Mouse (Mus musculus) midbrain, embryonic 11.5 days (tissue): ENCODE results near the gene Lrp5. TPM values are rescaled to one million over a fixed set of nuclear protein-coding genes. Genes with fewer than 3 reads are reported as not detected.
"Not testable (repeated sequence)": the region's sequence is repeated elsewhere in the genome, so short reads cannot be mapped to it uniquely, and the experiment has no call there.

Experiments used
- ATAC-seq: fragments of 200-750 bp; cut with Nextera tagmentation; 2 replicates; pipeline ENCODE4 v1.8.0; 2017; ENCODE audit warnings: moderate TSS enrichment, moderate library complexity; ENCODE audit not compliant: low FRiP score
- DNase-seq: peaks from one replicate; pipeline ENCODE4 v3.0.0; 2015; ENCODE audit warnings: low spot score; ENCODE audit errors: missing footprints
- H3K27ac ChIP-seq: fragments of 300-500 bp; sonication (generic); 2 replicates; pipeline ENCODE4 v1.5.1; 2014; ENCODE audit warnings: low read depth, low read length
- H3K27me3 ChIP-seq: fragments of 300-500 bp; sonication (generic); 2 replicates; pipeline ENCODE4 v1.6.1; 2014; ENCODE audit warnings: mild to moderate bottlenecking, low read length, moderate library complexity, mixed read lengths; ENCODE audit not compliant: control insufficient read depth, insufficient read depth
- H3K36me3 ChIP-seq: fragments of 300-500 bp; sonication (generic); 2 replicates; pipeline ENCODE4 v1.6.1; 2014; ENCODE audit warnings: mild to moderate bottlenecking, low read length, moderate library complexity, mixed read lengths; ENCODE audit not compliant: control insufficient read depth, insufficient read depth
- H3K4me1 ChIP-seq: fragments of 300-500 bp; sonication (generic); 2 replicates; pipeline ENCODE4 v1.6.1; 2014; ENCODE audit warnings: low read length; ENCODE audit not compliant: control insufficient read depth, insufficient read depth
- H3K4me2 ChIP-seq: fragments of 300-500 bp; sonication (generic); 2 replicates; pipeline ENCODE4 v1.6.1; 2014; ENCODE audit warnings: mild to moderate bottlenecking, moderate library complexity
- H3K4me3 ChIP-seq: fragments of 300-500 bp; sonication (generic); 2 replicates; pipeline ENCODE4 v1.5.1; 2014; ENCODE audit warnings: low read depth, low read length
- H3K9ac ChIP-seq: fragments of 300-500 bp; sonication (generic); 2 replicates; pipeline ENCODE4 v1.6.1; 2014; ENCODE audit warnings: low read length
- H3K9me3 ChIP-seq: fragments of 300-500 bp; sonication (generic); 2 replicates; pipeline ENCODE4 v1.6.1; 2016; ENCODE audit warnings: low read length; ENCODE audit not compliant: control insufficient read depth
- WGBS: fragments of 180-500 bp; shearing (Covaris S2); extraction: QIAGEN DNeasy Blood & Tissue Kit; methylation state at CpG from one replicate; pipeline ENCODE4 v1.1.7; 2014; 5-methylcytosine and 5-hydroxymethylcytosine counted together
- polyA plus RNA-seq: library from polyadenylated mRNA; unstranded; fragments of >200 nt; fragmentation: Nextera tagmentation; extraction: Ambion mirVana; gene quantifications from 2 replicates; pipeline ENCODE4 v1.2.1, GENCODE M21; 2014

Gene Lrp5
- polyA plus RNA-seq, 1 experiment from 2014 or later: 2.8 TPM

DNA sequence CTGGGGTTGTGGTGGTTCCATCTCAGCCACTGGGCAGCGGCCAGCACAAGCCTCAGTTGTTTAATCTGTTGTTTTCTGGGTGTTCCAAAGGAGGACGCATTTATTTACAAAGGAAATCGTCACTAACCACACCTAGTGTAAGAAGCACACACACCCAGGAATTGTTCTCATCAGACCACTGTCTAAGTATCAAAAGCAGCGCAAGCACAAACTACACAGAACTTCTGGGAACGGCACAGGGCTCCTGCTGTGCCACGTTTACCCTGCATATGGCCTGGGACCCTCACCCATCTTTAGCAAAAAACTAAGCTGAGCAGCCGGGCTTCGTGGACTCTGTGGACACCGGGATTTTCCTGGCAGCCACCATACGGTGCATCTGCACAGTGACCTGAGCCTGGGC is 17.8 kb downstream of the Lrp5 start:
- no peak overlapping the region for H3K27ac ChIP-seq
- H3K4me1 ChIP-seq: no peaks in the 10 kb centered on the region
- H3K4me3 ChIP-seq: no peak overlapping the region
- H3K9me3 ChIP-seq: peaks cover 2% of the 10 kb centered on the region; the same call in 1 of the 2 replicates
- no peaks in the 10 kb centered on the region for H3K27me3 ChIP-seq
- H3K36me3 ChIP-seq: 0 out of 2 replicates have a peak, but pooled peaks cover 2% of the 10 kb centered on the region
- WGBS: 87% methylated on average over 10 of the region's 10 CpGs
- DNase-seq: no peak
- H3K4me2 ChIP-seq: no peak overlapping the region
- no peak overlapping the region for H3K9ac ChIP-seq
- ATAC-seq: no peak

DNA sequence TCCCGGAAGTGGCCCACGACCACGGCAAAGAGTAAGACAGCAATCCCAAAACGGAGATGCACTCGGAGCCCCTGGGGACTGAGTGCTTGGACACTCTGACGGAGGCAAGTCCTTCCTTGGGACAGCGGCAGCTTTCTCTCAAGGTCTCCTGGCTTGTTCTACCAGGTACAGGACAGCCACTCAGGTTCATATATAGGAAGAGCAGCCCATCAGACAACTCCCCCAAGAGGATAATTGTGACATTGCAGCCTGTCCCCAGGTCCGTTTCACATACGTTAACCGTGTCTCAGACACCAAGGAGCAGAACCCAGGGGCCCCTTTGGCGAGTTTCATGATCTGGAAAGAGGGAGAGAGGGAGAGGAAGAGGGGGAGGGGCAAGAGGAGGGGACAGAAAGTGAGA is 18.4 kb downstream of the Lrp5 start:
- peaks cover 2% of the 10 kb centered on the region; the same call in 1 of the 2 replicates for H3K9me3 ChIP-seq
- no peak overlapping the region for H3K4me2 ChIP-seq
- no peak overlapping the region for H3K9ac ChIP-seq
- no peak for DNase-seq
- H3K4me1 ChIP-seq: no peaks in the 10 kb centered on the region
- no peak overlapping the region for H3K27ac ChIP-seq
- no peak for ATAC-seq
- 0 out of 2 replicates have a peak, but pooled peaks cover 2% of the 10 kb centered on the region for H3K36me3 ChIP-seq
- WGBS: 81% methylated on average over 11 of the region's 11 CpGs
- H3K4me3 ChIP-seq: no peak overlapping the region
- no peaks in the 10 kb centered on the region for H3K27me3 ChIP-seq

DNA sequence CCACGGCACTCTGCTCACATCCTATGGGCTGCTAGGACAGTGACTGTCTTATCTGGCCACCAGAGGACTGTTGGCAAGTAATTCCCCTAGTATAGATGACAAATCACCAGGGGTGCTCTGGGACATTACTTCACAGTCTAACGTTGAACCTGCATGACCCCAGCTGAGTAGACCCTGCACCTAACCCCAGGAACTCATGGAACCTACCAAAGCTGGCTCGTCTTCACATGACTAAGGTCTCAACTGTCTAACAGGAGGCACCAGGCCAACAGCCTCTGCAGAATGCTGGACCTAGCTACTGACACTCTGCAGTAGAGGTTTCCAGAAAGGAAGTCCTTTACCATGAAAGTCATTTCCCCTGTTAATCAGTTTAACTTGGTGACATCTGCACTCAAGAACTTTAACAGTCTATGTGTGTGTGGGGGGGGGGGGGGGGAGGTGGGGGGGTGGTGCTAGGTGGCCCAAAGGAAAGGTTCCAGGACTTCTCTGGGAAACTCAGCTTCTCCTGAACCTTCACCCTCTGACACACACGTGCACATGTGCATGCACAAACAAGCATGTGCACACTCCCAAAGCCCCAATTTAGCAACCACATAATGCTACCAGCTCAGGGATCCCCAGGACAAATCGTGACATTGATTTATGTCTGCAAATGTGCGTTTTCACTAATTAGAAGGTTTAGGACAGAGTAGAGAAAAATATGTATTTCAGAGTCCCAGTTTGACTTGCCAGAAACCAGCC is 19.0 kb downstream of the Lrp5 start:
- no peak overlapping the region for H3K4me3 ChIP-seq
- H3K36me3 ChIP-seq: no peaks in the 10 kb centered on the region
- H3K4me1 ChIP-seq: no peaks in the 10 kb centered on the region
- no peak overlapping the region for H3K4me2 ChIP-seq
- no peaks in the 10 kb centered on the region for H3K9me3 ChIP-seq
- H3K27me3 ChIP-seq: no peaks in the 10 kb centered on the region
- ATAC-seq: no peak
- H3K9ac ChIP-seq: no peak overlapping the region
- WGBS: 87% methylated on average over 6 of the region's 6 CpGs
- H3K27ac ChIP-seq: no peak overlapping the region
- DNase-seq: peak; percentile 69

DNA sequence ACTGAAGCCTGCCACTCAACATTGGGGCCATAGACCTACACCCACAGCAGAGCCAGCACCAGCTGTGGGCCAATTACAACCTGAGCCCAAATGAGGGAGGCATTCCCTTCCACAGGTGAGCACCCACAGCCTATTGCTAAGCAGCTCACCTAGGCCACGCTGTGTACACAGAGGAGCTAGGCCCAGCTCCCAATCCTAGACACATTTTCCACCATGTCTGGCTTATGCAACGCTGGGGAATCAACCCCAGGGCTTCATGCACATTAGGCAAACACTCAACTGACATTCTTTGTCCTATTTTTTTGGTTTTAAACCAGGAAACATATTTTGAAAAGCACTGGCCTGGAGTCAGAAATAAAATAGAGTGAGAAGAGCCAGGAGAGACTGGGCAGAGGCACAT is 19.7 kb downstream of the Lrp5 start:
- 87% methylated on average over 2 of the region's 2 CpGs for WGBS
- H3K36me3 ChIP-seq: no peaks in the 10 kb centered on the region

DNA sequence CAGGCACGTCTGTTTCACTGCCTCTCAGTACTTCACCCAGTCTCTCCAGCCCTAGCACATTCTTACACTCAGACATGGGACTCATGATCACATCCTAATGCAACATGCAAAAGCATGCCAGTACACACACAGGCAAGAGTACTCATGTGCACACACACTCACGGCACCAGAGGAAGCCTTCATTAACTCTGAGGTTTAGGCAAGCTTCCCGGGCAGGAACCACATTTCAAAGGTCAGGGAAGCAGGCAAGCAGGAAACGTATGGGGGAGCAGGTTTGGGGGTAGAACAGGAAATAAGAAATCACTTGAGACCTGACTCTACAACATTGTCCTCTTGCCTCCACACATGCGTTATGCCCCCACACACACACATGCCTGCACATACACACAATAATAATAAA is 20.9 kb downstream of the Lrp5 start:
- Histone ChIP-seq H3K4me2 (no peak overlapping the region), H3K9me3 (no peaks in the 10 kb centered on the region), H3K27me3 (no peaks in the 10 kb centered on the region), H3K4me1 (no peaks in the 10 kb centered on the region), H3K27ac (no peak overlapping the region), H3K4me3 (no peak overlapping the region), H3K9ac (no peak overlapping the region), H3K36me3 (no peaks in the 10 kb centered on the region)
- peak; percentile 44 for DNase-seq
- no peak for ATAC-seq
- WGBS: 68% methylated on average over 5 of the region's 5 CpGs

More for the DNA sequence above, 19.7 kb downstream of the Lrp5 start:
- Histone ChIP-seq H3K4me3 (no peak overlapping the region), H3K27me3 (no peaks in the 10 kb centered on the region), H3K27ac (no peak overlapping the region), H3K4me1 (no peaks in the 10 kb centered on the region), H3K9me3 (no peaks in the 10 kb centered on the region), H3K9ac (no peak overlapping the region), H3K4me2 (no peak overlapping the region)
- peak; percentile 41 for DNase-seq
- ATAC-seq: no peak

DNA sequence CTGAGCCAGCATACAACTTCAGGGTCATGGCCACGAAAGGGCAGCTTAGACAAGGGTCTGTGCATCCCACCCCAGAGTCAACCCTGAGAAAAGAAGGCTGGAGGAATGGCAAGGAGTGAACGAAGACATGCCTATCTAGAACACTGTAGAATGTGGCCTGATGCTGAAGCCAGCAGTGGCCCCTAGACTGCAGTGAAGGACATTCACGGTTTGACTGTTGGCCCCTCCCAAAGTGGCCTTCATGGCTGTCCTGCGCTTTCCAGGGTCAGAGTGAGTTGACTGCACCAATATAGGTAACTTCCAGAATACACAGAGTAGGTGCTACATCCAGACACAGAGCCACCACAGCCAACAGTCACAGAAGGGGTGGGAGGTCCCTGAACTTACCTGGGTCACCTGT is 28.4 kb downstream of the Lrp5 start:
- Histone ChIP-seq H3K4me1 (no peaks in the 10 kb centered on the region), H3K9me3 (no peaks in the 10 kb centered on the region; the same call in 1 of the 2 replicates), H3K4me3 (no peak overlapping the region), H3K27me3 (no peaks in the 10 kb centered on the region), H3K9ac (no peak overlapping the region), H3K4me2 (no peak overlapping the region), H3K27ac (no peak overlapping the region), H3K36me3 (peaks cover 13% of the 10 kb centered on the region; the same call in 1 of the 2 replicates)
- DNase-seq: peak; percentile 37
- no peak for ATAC-seq
- 99% methylated on average over 4 of the region's 4 CpGs for WGBS

DNA sequence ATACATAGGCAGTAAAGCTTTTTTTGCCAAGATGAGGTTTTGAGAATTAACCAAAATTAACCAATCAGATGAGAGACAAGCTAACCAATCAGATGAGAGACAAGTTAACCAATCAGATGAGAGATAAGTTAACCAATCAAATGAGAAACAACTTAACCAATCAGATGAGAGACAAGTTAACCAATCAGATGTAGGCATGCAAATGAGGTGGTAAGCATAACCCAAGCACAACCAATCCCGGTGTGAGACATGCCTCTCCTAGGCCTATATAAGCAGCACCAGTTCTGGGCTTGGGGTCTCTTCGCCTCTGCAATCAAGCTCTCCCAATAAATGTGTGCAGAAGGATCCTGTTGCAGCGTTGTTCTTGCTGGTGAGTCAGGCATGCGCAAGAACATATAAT is 29.3 kb downstream of the Lrp5 start:
- WGBS: 92% methylated on average over 4 of the region's 4 CpGs
- H3K9ac ChIP-seq, H3K27ac ChIP-seq, H3K9me3 ChIP-seq, H3K4me3 ChIP-seq, ATAC-seq, H3K4me1 ChIP-seq, H3K4me2 ChIP-seq, H3K27me3 ChIP-seq: not testable (repeated sequence)
- peaks cover 13% of the 10 kb centered on the region; the same call in 1 of the 2 replicates for H3K36me3 ChIP-seq
- DNase-seq: peak; percentile 17

DNA sequence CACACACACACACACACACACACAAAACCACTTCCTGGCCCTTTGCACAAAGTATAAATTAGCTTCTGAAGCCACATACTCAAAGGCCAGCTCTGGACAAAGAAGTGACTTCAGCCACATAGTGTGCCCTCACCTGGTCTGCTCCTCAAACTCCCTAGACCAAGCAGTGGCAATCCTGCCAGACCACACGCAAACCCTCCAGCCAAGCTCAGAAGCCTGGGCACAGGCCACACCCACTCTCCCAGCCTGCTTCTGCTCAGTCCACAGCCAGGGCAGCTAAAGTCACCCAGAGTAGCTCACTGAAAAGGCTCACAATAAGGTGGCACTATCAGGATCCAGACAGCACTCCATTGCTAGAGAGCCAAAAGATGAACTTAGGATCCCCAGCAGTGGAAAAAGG is 30.2 kb downstream of the Lrp5 start:
- WGBS: 88% methylated on average over 1 of the region's 1 CpGs
- Histone ChIP-seq H3K9me3 (no peaks in the 10 kb centered on the region; the same call in 1 of the 2 replicates), H3K36me3 (peaks cover 20% of the 10 kb centered on the region; the same call in 1 of the 2 replicates), H3K27me3 (no peaks in the 10 kb centered on the region), H3K4me3 (no peak overlapping the region), H3K9ac (no peak overlapping the region), H3K4me2 (no peak overlapping the region), H3K4me1 (no peaks in the 10 kb centered on the region), H3K27ac (no peak overlapping the region)
- ATAC-seq (no peak), DNase-seq (no peak)

DNA sequence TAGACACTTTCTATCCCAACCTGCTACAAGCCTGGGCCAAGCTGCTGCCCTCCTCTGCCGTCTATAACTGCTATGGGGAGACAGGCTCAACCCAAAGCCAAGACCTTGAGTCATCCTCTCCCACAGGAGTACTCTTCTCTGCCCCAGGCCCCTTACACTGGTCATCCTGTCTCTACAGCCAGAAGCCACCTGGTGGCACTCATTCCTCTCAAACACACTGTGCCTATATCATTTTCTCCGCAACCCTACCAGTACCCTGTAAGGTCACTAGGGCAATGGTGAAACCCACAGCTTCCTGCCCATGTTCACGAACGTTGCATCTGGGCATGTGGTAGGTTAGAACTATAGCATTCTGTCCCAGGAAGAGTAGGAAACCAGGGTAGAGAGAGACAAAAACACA is 31.4 kb downstream of the Lrp5 start:
- no peak overlapping the region for H3K4me3 ChIP-seq
- H3K36me3 ChIP-seq: peaks cover 20% of the 10 kb centered on the region; the same call in 1 of the 2 replicates
- DNase-seq: no peak
- H3K9ac ChIP-seq: no peak overlapping the region
- no peak overlapping the region for H3K4me2 ChIP-seq
- H3K9me3 ChIP-seq: no peaks in the 10 kb centered on the region; the same call in 1 of the 2 replicates
- no peak for ATAC-seq
- no peak overlapping the region for H3K27ac ChIP-seq
- no peaks in the 10 kb centered on the region for H3K27me3 ChIP-seq
- 86% methylated on average over 4 of the region's 4 CpGs for WGBS
- H3K4me1 ChIP-seq: no peaks in the 10 kb centered on the region
